Mouse (Mus musculus) stomach, embryonic 14.5 days (tissue): ENCODE measurements around the gene Spta1. TPM values are rescaled to one million over a fixed set of nuclear protein-coding genes. Genes with fewer than 3 reads are reported as not detected.
A peak's percentile ranks its signal among the peaks of the same experiment; 100 is the strongest.

Experiments used
- ATAC-seq: fragments of 200-750 bp; cut with Nextera tagmentation; 2 replicates; pipeline ENCODE4 v1.8.0; 2017; ENCODE audit warnings: low read depth, moderate TSS enrichment; ENCODE audit not compliant: insufficient number of reproducible peaks, insufficient read depth, low FRiP score
- H3K27ac ChIP-seq: fragments of 300-500 bp; sonication (generic); 2 replicates; pipeline ENCODE4 v1.5.1; 2014; ENCODE audit warnings: mild to moderate bottlenecking, low read length, moderate library complexity, mixed read lengths
- H3K27me3 ChIP-seq: fragments of 300-500 bp; sonication (generic); 2 replicates; pipeline ENCODE4 v1.6.1; 2014; ENCODE audit warnings: low read length, control low read depth, mixed read lengths; ENCODE audit not compliant: control insufficient read depth, insufficient read depth
- H3K36me3 ChIP-seq: fragments of 300-500 bp; sonication (generic); 2 replicates; pipeline ENCODE4 v1.6.1; 2014; ENCODE audit warnings: mild to moderate bottlenecking, control low read depth, low read length, moderate library complexity, mixed read lengths; ENCODE audit not compliant: control insufficient read depth, insufficient read depth
- H3K4me1 ChIP-seq: fragments of 300-500 bp; sonication (generic); 2 replicates; pipeline ENCODE4 v1.6.1; 2014; ENCODE audit warnings: low read length, control low read depth, mixed read lengths; ENCODE audit not compliant: control insufficient read depth, insufficient read depth
- H3K4me2 ChIP-seq: fragments of 300-500 bp; sonication (generic); replicated peaks from 2 replicates; pipeline ENCODE4 v1.6.1; 2014; ENCODE audit warnings: low read depth, low read length, control low read depth
- H3K4me3 ChIP-seq: fragments of 300-500 bp; sonication (generic); 2 replicates; pipeline ENCODE4 v1.5.1; 2014; ENCODE audit warnings: low read depth, low read length, control low read depth
- H3K9ac ChIP-seq: fragments of 300-500 bp; sonication (generic); replicated peaks from 2 replicates; pipeline ENCODE4 v1.6.1; 2014; ENCODE audit warnings: low read depth, mild to moderate bottlenecking, control low read depth, low read length, moderate library complexity, mixed read lengths
- H3K9me3 ChIP-seq: fragments of 300-500 bp; sonication (generic); 2 replicates; pipeline ENCODE4 v1.6.1; 2016; ENCODE audit warnings: low read depth, low read length, control low read depth; ENCODE audit not compliant: control insufficient read depth
- WGBS: fragments of 180-500 bp; shearing (Covaris S2); extraction: QIAGEN DNeasy Blood & Tissue Kit; methylation state at CpG from one replicate; pipeline ENCODE4 v1.1.7; 2014; 5-methylcytosine and 5-hydroxymethylcytosine counted together
- polyA plus RNA-seq: library from polyadenylated mRNA; unstranded; fragments of >200 nt; fragmentation: Nextera tagmentation; extraction: Ambion mirVana; gene quantifications from 2 replicates; pipeline ENCODE4 v1.2.1, GENCODE M21; 2014

Gene Spta1
- polyA plus RNA-seq, 1 experiment from 2014 or later: 0.27 TPM

DNA sequence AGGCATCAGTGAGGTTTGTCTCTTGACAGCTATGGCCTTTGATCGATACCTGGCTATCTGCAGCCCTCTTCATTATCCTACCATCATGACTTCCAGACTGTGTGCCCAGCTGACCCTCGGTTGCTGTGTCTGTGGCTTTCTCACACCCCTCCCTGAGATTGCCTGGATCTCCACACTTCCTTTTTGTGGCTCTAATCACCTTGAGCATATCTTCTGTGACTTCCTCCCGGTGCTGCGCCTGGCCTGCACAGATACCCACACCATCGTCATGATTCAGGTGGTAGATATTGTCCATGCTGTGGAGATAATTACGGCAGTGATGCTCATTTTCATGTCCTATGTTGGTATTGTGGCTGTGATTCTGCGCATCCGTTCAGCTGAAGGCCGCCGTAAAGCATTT lies 13.5 kb upstream of the Spta1 start:
- Histone ChIP-seq H3K36me3 (no peaks in the 10 kb centered on the region), H3K4me2 (no peak overlapping the region), H3K9me3 (no peaks in the 10 kb centered on the region), H3K4me1 (no peaks in the 10 kb centered on the region), H3K27me3 (no peaks in the 10 kb centered on the region), H3K4me3 (no peak overlapping the region), H3K9ac (no peak overlapping the region), H3K27ac (no peak overlapping the region)
- WGBS: 89% methylated on average over 10 of the region's 10 CpGs
- ATAC-seq: no peak

DNA sequence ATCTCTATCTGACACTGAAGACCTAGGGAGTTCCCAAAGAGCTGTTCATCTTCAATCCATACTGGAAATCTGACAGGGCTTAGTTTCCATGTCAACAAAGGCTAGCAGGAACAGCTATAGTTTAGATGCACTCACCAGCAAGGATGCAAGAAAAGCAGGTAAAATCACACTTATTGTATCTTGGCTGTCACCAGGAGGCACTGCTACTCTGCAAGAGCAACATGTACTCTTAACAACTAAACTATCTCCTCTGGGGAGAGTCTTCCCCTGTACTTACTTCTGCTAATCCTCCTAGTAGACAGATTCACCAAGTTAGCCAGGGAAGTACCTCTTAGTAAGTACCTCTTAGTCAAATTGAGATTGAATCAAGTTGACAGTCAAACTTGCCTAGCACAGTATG lies 3.6 kb upstream of the Spta1 start:
- Histone ChIP-seq H3K27ac (no peak overlapping the region), H3K4me3 (no peak overlapping the region), H3K4me1 (no peaks in the 10 kb centered on the region), H3K9me3 (no peaks in the 10 kb centered on the region), H3K36me3 (no peaks in the 10 kb centered on the region), H3K27me3 (no peaks in the 10 kb centered on the region), H3K9ac (no peak overlapping the region), H3K4me2 (no peak overlapping the region)
- ATAC-seq: no peak

DNA sequence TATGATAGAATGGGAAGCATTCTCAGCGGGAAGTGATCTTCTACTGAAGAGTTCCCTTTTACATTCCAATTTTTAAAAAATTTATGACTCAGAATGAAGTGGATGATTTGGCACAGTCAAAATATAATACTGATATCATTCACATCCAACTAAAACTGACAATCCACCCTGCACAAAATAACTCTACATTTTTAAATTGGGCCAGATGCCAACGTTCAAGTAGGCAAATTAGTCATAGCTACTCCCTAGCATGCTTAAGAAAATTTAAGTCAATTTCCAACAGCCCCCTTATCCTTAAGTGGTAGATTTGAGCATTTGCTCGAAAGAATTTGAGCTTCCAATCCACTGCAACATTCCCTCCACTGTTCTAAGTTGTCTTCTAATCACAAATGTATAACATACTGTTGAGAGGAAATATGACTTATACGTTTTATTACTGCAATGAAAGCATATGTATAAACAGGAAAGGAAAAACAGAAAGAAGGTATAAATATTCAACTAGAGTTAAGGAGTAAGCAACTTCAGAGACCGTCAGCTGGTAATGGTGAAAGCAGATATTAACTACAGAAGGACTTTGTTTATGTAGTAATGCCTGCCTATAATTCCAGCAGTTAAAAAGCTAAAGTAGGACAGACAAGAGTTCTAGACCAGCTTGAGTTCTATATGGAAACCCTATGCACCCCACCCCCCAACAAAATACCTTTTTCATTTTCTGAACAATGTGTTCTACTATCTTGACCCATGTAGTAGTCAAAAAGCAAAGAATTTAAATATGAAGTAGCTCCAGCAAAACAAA lies 1.7 kb upstream of the Spta1 start:
- 55% methylated on average over 5 of the region's 5 CpGs for WGBS
- ATAC-seq: no peak

DNA sequence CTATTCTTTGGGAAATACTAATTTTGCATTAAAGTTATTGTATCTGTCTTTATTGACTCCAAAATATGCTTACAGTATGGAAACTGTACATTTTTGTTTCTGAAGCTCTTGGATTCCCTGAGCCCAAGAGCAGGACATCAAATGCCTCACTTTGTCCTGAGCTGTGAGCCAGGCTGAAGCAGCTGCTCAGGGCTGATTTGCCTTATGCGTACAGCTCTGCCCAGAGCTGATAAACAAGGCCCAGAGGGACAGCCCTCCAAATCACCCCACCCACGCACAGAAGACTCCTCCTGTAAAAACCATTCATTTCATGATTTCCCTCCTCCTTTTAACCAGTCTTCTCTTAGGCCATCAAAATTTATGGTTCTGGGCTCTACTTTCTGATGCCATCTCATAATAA lies 1.0 kb upstream of the Spta1 start:
- H3K9me3 ChIP-seq: no peaks in the 10 kb centered on the region
- H3K4me1 ChIP-seq: no peaks in the 10 kb centered on the region
- no peak overlapping the region for H3K27ac ChIP-seq
- H3K4me2 ChIP-seq: no peak overlapping the region
- H3K4me3 ChIP-seq: no peak overlapping the region
- 48% methylated on average over 2 of the region's 2 CpGs for WGBS
- ATAC-seq: peak; percentile 87; the same call in 1 of the 2 replicates
- no peaks in the 10 kb centered on the region for H3K36me3 ChIP-seq
- H3K27me3 ChIP-seq: no peaks in the 10 kb centered on the region
- H3K9ac ChIP-seq: no peak overlapping the region

More for the DNA sequence above, 1.7 kb upstream of the Spta1 start:
- no peak overlapping the region for H3K4me2 ChIP-seq
- no peaks in the 10 kb centered on the region for H3K36me3 ChIP-seq
- no peaks in the 10 kb centered on the region for H3K9me3 ChIP-seq
- no peak overlapping the region for H3K9ac ChIP-seq
- H3K4me3 ChIP-seq: no peak overlapping the region
- no peaks in the 10 kb centered on the region for H3K4me1 ChIP-seq
- H3K27me3 ChIP-seq: no peaks in the 10 kb centered on the region
- no peak overlapping the region for H3K27ac ChIP-seq

DNA sequence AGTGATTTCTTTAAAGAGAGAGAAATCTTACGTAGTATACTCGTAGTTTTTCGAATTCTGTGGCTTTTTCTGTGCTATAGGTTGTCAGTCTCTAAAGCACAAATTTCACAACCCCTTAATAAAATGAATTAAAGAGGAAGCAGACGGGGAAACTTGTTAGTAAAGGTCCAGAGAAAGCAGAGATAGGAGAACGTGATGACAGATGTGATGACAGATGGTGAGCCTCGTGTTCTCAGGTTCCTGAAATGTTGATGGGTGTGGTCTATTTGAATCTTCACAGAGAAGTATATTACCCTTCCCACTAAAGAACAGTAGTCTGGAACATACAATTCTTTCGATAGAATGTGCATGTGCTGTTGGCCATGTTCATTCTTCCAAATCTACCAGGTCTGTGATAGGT lies 32.1 kb downstream of the Spta1 start:
- no peak overlapping the region for H3K27ac ChIP-seq

DNA sequence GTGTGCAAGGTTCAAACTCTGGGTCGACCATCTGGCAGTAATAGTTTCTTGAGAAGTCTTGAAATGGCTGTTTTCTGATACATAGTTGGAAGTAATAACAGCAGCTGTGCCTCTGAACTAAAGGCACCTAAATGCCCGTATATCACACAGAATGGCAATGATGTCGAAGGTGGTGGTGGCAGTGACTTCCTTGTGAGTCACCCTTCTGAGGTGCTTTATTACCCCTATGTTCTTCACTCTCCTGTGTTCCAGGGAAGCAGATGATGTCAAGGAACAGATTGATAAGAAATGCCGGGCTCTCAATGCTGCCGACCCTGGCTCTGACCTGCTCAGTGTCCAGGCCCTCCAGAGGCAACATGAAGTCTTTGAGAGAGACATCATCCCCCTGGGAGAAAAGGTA lies 39.7 kb downstream of the Spta1 start:
- 78% methylated on average over 5 of the region's 5 CpGs for WGBS
- Histone ChIP-seq H3K4me1 (no peaks in the 10 kb centered on the region), H3K27ac (no peak overlapping the region), H3K9me3 (no peaks in the 10 kb centered on the region), H3K9ac (no peak overlapping the region), H3K27me3 (no peaks in the 10 kb centered on the region), H3K36me3 (no peaks in the 10 kb centered on the region), H3K4me2 (no peak overlapping the region), H3K4me3 (no peak overlapping the region)
- ATAC-seq: no peak

More for the DNA sequence above, 32.1 kb downstream of the Spta1 start:
- no peaks in the 10 kb centered on the region for H3K9me3 ChIP-seq
- 70% methylated on average over 7 of the region's 7 CpGs for WGBS
- H3K36me3 ChIP-seq: no peaks in the 10 kb centered on the region
- H3K27me3 ChIP-seq: no peaks in the 10 kb centered on the region
- H3K9ac ChIP-seq: no peak overlapping the region
- ATAC-seq: no peak
- H3K4me1 ChIP-seq: no peaks in the 10 kb centered on the region
- no peak overlapping the region for H3K4me2 ChIP-seq
- H3K4me3 ChIP-seq: no peak overlapping the region

DNA sequence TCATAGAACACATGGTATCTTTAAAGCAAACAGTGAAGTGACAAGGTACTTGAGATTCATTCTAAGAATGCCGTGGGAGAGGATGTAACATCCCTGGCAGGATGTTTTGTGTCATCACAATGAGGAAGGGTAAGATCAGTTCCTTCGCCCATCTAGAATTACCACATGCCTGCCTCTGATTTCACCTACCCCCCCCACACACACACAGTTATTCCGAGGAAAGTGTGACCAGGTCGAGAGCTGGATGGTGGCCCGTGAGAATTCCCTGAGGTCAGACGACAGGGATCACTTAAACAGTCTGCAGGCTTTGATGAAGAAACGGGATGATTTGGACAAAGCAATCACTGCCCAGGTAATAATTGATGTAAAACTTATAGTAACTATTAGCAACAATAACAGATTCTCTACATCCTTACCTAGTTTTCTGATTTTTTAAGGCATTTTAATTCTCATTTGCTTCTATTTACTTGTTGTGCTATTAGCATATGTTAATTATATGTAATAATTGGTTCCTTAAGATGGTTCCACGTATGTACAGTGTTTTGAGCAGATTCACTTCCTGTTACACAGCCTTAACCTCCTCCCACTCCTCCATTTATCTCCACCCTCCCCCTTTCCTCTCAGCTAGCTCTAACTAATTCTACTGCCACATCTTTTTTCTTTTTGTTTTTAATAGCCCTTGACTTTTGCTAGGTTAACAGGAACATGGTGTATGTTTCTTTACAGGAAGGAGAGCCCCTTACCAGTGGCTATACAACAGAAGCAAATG lies 42.9 kb downstream of the Spta1 start:
- H3K27ac ChIP-seq: no peak overlapping the region
- no peak overlapping the region for H3K4me2 ChIP-seq
- no peak for ATAC-seq
- no peaks in the 10 kb centered on the region for H3K27me3 ChIP-seq
- no peaks in the 10 kb centered on the region for H3K9me3 ChIP-seq
- H3K4me1 ChIP-seq: no peaks in the 10 kb centered on the region
- H3K36me3 ChIP-seq: no peaks in the 10 kb centered on the region
- WGBS: 57% methylated on average over 8 of the region's 8 CpGs
- no peak overlapping the region for H3K4me3 ChIP-seq
- no peak overlapping the region for H3K9ac ChIP-seq

DNA sequence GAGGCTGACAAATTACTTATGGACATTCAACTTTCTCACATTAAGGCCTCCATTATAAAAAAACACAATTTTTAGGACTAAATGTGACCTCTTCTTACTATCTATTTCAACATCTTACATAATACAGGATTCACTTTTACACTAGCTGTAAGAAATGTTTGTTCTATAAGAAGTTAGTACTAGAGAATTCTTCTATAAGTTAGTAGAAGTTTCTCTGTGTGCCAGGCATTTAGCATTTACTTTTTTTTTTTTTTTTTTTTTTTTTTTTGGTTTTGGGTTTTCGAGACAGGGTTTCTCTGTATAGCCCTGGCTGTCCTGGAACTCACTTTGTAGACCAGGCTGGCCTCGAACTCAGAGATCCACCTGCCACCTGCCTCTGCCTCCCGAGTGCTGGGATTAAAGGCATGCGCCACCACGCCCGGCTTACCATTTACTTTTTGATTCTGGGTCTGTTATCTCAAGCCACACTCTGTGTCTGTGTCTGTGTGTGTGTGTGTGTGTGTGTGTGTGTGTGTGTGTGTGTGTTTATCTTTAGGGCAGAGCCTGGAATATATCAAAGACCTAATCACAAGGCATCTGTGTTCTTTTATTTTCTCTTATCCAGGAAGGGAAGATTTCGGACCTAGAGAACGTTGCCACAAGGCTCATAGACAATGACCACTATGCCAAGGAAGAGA lies 44.1 kb downstream of the Spta1 start:
- H3K4me2 ChIP-seq: no peak overlapping the region
- no peak overlapping the region for H3K4me3 ChIP-seq
- no peak overlapping the region for H3K27ac ChIP-seq
- no peaks in the 10 kb centered on the region for H3K27me3 ChIP-seq
- ATAC-seq: no peak
- WGBS: 80% methylated on average over 7 of the region's 8 CpGs
- H3K9me3 ChIP-seq: no peaks in the 10 kb centered on the region
- no peaks in the 10 kb centered on the region for H3K4me1 ChIP-seq
- no peak overlapping the region for H3K9ac ChIP-seq
- H3K36me3 ChIP-seq: no peaks in the 10 kb centered on the region
